Mouse (Mus musculus): ENCODE data around the gene Olfr1016. TPM values are rescaled to one million over a fixed set of nuclear protein-coding genes. Genes with fewer than 3 reads are reported as not detected.

Olfr1016 gene
- not detected in 2 replicates for polyA plus RNA-seq (2015; fragmentation: Nextera tagmentation; extraction: Ambion mirVana)

- no peak within 1 kb of the TSS for H3K9ac ChIP-seq (ENCODE audit: low read length)
- no peak within 1 kb of the TSS for H3K4me2 ChIP-seq (ENCODE audit: low read depth, low read length)
- WGBS: 88% methylated on average over 2 of the region's 2 CpGs
- ATAC-seq (ENCODE audit: insufficient read depth, low FRiP score): no peak
- H3K4me1 ChIP-seq (ENCODE audit: control insufficient read depth, insufficient read depth, low read length): no peaks in the 10 kb centered on the region
- H3K4me3 ChIP-seq (replicated peaks; ENCODE audit: low read length): no peak within 1 kb of the TSS
- no peak within 1 kb of the TSS for H3K27ac ChIP-seq (ENCODE audit: low read length)
- no peaks in the 10 kb centered on the region for H3K27me3 ChIP-seq (ENCODE audit: control insufficient read depth, insufficient read depth, low read length)
- H3K9me3 ChIP-seq (replicated peaks; ENCODE audit: control insufficient read depth, low read length): no peaks in the 10 kb centered on the region
- H3K36me3 ChIP-seq (ENCODE audit: control insufficient read depth, insufficient read depth, low read length): no peaks in the 10 kb centered on the region
These were observed at the start of gene Olfr1016 for GRCm38 (mm10) chr2:85802444-85802843. Olfr1016 (minus strand) TSS chr2:85802544.

- Histone ChIP-seq H3K9ac (ENCODE audit: low read length) (no peak within 1 kb of the TSS), H3K4me3 (replicated peaks; ENCODE audit: low read length) (no peak within 1 kb of the TSS), H3K36me3 (ENCODE audit: control insufficient read depth, insufficient read depth, low read length) (no peaks in the 10 kb centered on the region), H3K27ac (ENCODE audit: low read length) (no peak within 1 kb of the TSS), H3K9me3 (replicated peaks; ENCODE audit: control insufficient read depth, low read length) (no peaks in the 10 kb centered on the region), H3K4me2 (ENCODE audit: low read depth, low read length) (no peak within 1 kb of the TSS), H3K27me3 (ENCODE audit: control insufficient read depth, insufficient read depth, low read length) (no peaks in the 10 kb centered on the region), H3K4me1 (ENCODE audit: control insufficient read depth, insufficient read depth, low read length) (no peaks in the 10 kb centered on the region)
- ATAC-seq (ENCODE audit: insufficient read depth, low FRiP score): no peak
- 83% methylated on average over 1 of the region's 1 CpGs for WGBS
These were observed 44.4 kb upstream of the Olfr1016 start, which contains the start of gene Olfr1020 for GRCm38 (mm10) chr2:85846730-85847129. Olfr1020 (plus strand) TSS chr2:85847030.

GRCm38 (mm10) chr2:85845383-85845782, 43.0 kb upstream of the Olfr1016 start, which contains the start of gene Olfr1019:
Olfr1019 (minus strand) TSS chr2:85845483.
- H3K27me3 ChIP-seq (ENCODE audit: control insufficient read depth, insufficient read depth, low read length): no peaks in the 10 kb centered on the region
- no peak within 1 kb of the TSS for H3K9ac ChIP-seq (ENCODE audit: low read length)
- no peak within 1 kb of the TSS for H3K27ac ChIP-seq (ENCODE audit: low read length)
- no peak within 1 kb of the TSS for H3K4me3 ChIP-seq (replicated peaks; ENCODE audit: low read length)
- H3K36me3 ChIP-seq (ENCODE audit: control insufficient read depth, insufficient read depth, low read length): no peaks in the 10 kb centered on the region
- H3K4me1 ChIP-seq (ENCODE audit: control insufficient read depth, insufficient read depth, low read length): no peaks in the 10 kb centered on the region
- ATAC-seq (ENCODE audit: insufficient read depth, low FRiP score): no peak
- no peaks in the 10 kb centered on the region for H3K9me3 ChIP-seq (replicated peaks; ENCODE audit: control insufficient read depth, low read length)
- no peak within 1 kb of the TSS for H3K4me2 ChIP-seq (ENCODE audit: low read depth, low read length)

GRCm38 (mm10) chr2:85818179-85818578, 15.8 kb upstream of the Olfr1016 start, which contains the start of gene Olfr1018:
Olfr1018 (plus strand) TSS chr2:85818479.
- no peaks in the 10 kb centered on the region for H3K9me3 ChIP-seq (replicated peaks; ENCODE audit: control insufficient read depth, low read length)
- H3K9ac ChIP-seq (ENCODE audit: low read length): no peak within 1 kb of the TSS
- H3K36me3 ChIP-seq (ENCODE audit: control insufficient read depth, insufficient read depth, low read length): no peaks in the 10 kb centered on the region
- no peak within 1 kb of the TSS for H3K4me2 ChIP-seq (ENCODE audit: low read depth, low read length)
- H3K27ac ChIP-seq (ENCODE audit: low read length): no peak within 1 kb of the TSS
- H3K27me3 ChIP-seq (ENCODE audit: control insufficient read depth, insufficient read depth, low read length): no peaks in the 10 kb centered on the region
- ATAC-seq (ENCODE audit: insufficient read depth, low FRiP score): no peak
- no peak within 1 kb of the TSS for H3K4me3 ChIP-seq (replicated peaks; ENCODE audit: low read length)
- H3K4me1 ChIP-seq (ENCODE audit: control insufficient read depth, insufficient read depth, low read length): no peaks in the 10 kb centered on the region

GRCm38 (mm10) chr2:85804501-85804900, 2.2 kb upstream of the Olfr1016 start:
- ATAC-seq (ENCODE audit: insufficient read depth, low FRiP score): no peak
- Histone ChIP-seq H3K27ac (ENCODE audit: low read length) (no peak overlapping the region), H3K9me3 (replicated peaks; ENCODE audit: control insufficient read depth, low read length) (no peaks in the 10 kb centered on the region), H3K4me1 (ENCODE audit: control insufficient read depth, insufficient read depth, low read length) (no peaks in the 10 kb centered on the region), H3K9ac (ENCODE audit: low read length) (no peak overlapping the region), H3K4me2 (ENCODE audit: low read depth, low read length) (no peak overlapping the region), H3K27me3 (ENCODE audit: control insufficient read depth, insufficient read depth, low read length) (no peaks in the 10 kb centered on the region), H3K4me3 (replicated peaks; ENCODE audit: low read length) (no peak overlapping the region), H3K36me3 (ENCODE audit: control insufficient read depth, insufficient read depth, low read length) (no peaks in the 10 kb centered on the region)
- 74% methylated on average over 4 of the region's 4 CpGs for WGBS

- Histone ChIP-seq H3K27ac (ENCODE audit: low read length) (no peak overlapping the region), H3K4me3 (replicated peaks; ENCODE audit: low read length) (no peak overlapping the region), H3K4me2 (ENCODE audit: low read depth, low read length) (no peak overlapping the region), H3K27me3 (ENCODE audit: control insufficient read depth, insufficient read depth, low read length) (no peaks in the 10 kb centered on the region), H3K9me3 (replicated peaks; ENCODE audit: control insufficient read depth, low read length) (no peaks in the 10 kb centered on the region), H3K36me3 (ENCODE audit: control insufficient read depth, insufficient read depth, low read length) (no peaks in the 10 kb centered on the region), H3K9ac (ENCODE audit: low read length) (no peak overlapping the region), H3K4me1 (ENCODE audit: control insufficient read depth, insufficient read depth, low read length) (no peaks in the 10 kb centered on the region)
- WGBS: 46% methylated on average over 2 of the region's 2 CpGs
- no peak for ATAC-seq (ENCODE audit: insufficient read depth, low FRiP score)
These were observed 10.0 kb downstream of the Olfr1016 start for GRCm38 (mm10) chr2:85792331-85792730.

GRCm38 (mm10) chr2:85781717-85782116, 20.6 kb downstream of the Olfr1016 start, which contains the start of gene Olfr1015:
Olfr1015 (plus strand) TSS chr2:85782017.
- Histone ChIP-seq H3K27ac (ENCODE audit: low read length) (no peak within 1 kb of the TSS), H3K36me3 (ENCODE audit: control insufficient read depth, insufficient read depth, low read length) (no peaks in the 10 kb centered on the region), H3K4me3 (replicated peaks; ENCODE audit: low read length) (no peak within 1 kb of the TSS), H3K27me3 (ENCODE audit: control insufficient read depth, insufficient read depth, low read length) (no peaks in the 10 kb centered on the region), H3K4me2 (ENCODE audit: low read depth, low read length) (no peak within 1 kb of the TSS), H3K4me1 (ENCODE audit: control insufficient read depth, insufficient read depth, low read length) (no peaks in the 10 kb centered on the region), H3K9ac (ENCODE audit: low read length) (no peak within 1 kb of the TSS), H3K9me3 (replicated peaks; ENCODE audit: control insufficient read depth, low read length) (no peaks in the 10 kb centered on the region)
- no peak for ATAC-seq (ENCODE audit: insufficient read depth, low FRiP score)

GRCm38 (mm10) chr2:85772413-85772812, 29.9 kb downstream of the Olfr1016 start, which contains the start of gene Olfr1014:
Olfr1014 (plus strand) TSS chr2:85772713.
- no peak within 1 kb of the TSS for H3K4me3 ChIP-seq (replicated peaks; ENCODE audit: low read length)
- H3K9ac ChIP-seq (ENCODE audit: low read length): no peak within 1 kb of the TSS
- H3K4me2 ChIP-seq (ENCODE audit: low read depth, low read length): no peak within 1 kb of the TSS
- no peaks in the 10 kb centered on the region for H3K27me3 ChIP-seq (ENCODE audit: control insufficient read depth, insufficient read depth, low read length)
- H3K9me3 ChIP-seq (replicated peaks; ENCODE audit: control insufficient read depth, low read length): no peaks in the 10 kb centered on the region
- no peaks in the 10 kb centered on the region for H3K36me3 ChIP-seq (ENCODE audit: control insufficient read depth, insufficient read depth, low read length)
- H3K4me1 ChIP-seq (ENCODE audit: control insufficient read depth, insufficient read depth, low read length): no peaks in the 10 kb centered on the region
- no peak for ATAC-seq (ENCODE audit: insufficient read depth, low FRiP score)
- H3K27ac ChIP-seq (ENCODE audit: low read length): no peak within 1 kb of the TSS

GRCm38 (mm10) chr2:85766798-85767197, 35.5 kb downstream of the Olfr1016 start, which contains the start of gene Olfr1013:
Olfr1013 (plus strand) TSS chr2:85767098.
- H3K27me3 ChIP-seq (ENCODE audit: control insufficient read depth, insufficient read depth, low read length): no peaks in the 10 kb centered on the region
- H3K27ac ChIP-seq (ENCODE audit: low read length): no peak within 1 kb of the TSS
- no peaks in the 10 kb centered on the region for H3K9me3 ChIP-seq (replicated peaks; ENCODE audit: control insufficient read depth, low read length)
- H3K4me3 ChIP-seq (replicated peaks; ENCODE audit: low read length): no peak within 1 kb of the TSS
- H3K4me1 ChIP-seq (ENCODE audit: control insufficient read depth, insufficient read depth, low read length): no peaks in the 10 kb centered on the region
- H3K36me3 ChIP-seq (ENCODE audit: control insufficient read depth, insufficient read depth, low read length): no peaks in the 10 kb centered on the region
- H3K9ac ChIP-seq (ENCODE audit: low read length): no peak within 1 kb of the TSS
- no peak for ATAC-seq (ENCODE audit: insufficient read depth, low FRiP score)
- no peak within 1 kb of the TSS for H3K4me2 ChIP-seq (ENCODE audit: low read depth, low read length)

GRCm38 (mm10) chr2:85762666-85763065, 39.7 kb downstream of the Olfr1016 start, which contains the start of gene Olfr1012:
Olfr1012 (minus strand) TSS chr2:85762766.
- Histone ChIP-seq H3K9me3 (replicated peaks; ENCODE audit: control insufficient read depth, low read length) (no peaks in the 10 kb centered on the region), H3K36me3 (ENCODE audit: control insufficient read depth, insufficient read depth, low read length) (no peaks in the 10 kb centered on the region), H3K4me3 (replicated peaks; ENCODE audit: low read length) (no peak within 1 kb of the TSS), H3K9ac (ENCODE audit: low read length) (no peak within 1 kb of the TSS), H3K4me2 (ENCODE audit: low read depth, low read length) (no peak within 1 kb of the TSS), H3K27me3 (ENCODE audit: control insufficient read depth, insufficient read depth, low read length) (no peaks in the 10 kb centered on the region), H3K27ac (ENCODE audit: low read length) (no peak within 1 kb of the TSS), H3K4me1 (ENCODE audit: control insufficient read depth, insufficient read depth, low read length) (no peaks in the 10 kb centered on the region)
- no peak for ATAC-seq (ENCODE audit: insufficient read depth, low FRiP score)
- 55% methylated on average over 1 of the region's 1 CpGs for WGBS
